Mouse (Mus musculus) ovary, postnatal 14 days (tissue): ENCODE measurements at regions not wholly inside any gene's neighbourhood (a gene's known extent, or its start where the extent isn't known, plus 50 kb on each side); places are given as distances from the start of the nearest gene placed in this dataset.
"Not testable (repeated sequence)": the region's sequence is repeated elsewhere in the genome, so short reads cannot be mapped to it uniquely, and the experiment has no call there.

Source experiments
- DNase-seq: peaks from one replicate; pipeline ENCODE4 v3.0.0; 2022; ENCODE audit warnings: low spot score

DNA sequence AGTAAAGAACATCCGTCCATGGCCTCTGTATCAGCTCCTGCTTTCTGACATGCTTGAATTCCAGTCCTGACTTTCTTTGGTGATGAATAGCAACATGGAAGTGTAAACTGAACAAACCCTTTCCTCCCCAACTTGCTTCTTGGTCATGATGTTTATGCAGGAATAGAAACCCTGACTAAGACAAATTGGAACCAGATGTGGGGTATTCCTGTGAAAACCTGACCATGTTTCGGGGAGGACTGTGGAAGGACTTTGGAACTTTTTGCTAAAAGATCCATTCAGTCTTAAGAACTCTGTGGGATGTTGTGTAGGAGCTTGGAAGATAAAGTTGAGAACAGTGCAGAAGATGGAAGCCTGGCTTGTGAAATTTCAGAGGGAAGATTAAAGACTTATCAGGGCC, 410.0 kb downstream of the Kif2b start:
- not testable (repeated sequence) for DNase-seq

DNA sequence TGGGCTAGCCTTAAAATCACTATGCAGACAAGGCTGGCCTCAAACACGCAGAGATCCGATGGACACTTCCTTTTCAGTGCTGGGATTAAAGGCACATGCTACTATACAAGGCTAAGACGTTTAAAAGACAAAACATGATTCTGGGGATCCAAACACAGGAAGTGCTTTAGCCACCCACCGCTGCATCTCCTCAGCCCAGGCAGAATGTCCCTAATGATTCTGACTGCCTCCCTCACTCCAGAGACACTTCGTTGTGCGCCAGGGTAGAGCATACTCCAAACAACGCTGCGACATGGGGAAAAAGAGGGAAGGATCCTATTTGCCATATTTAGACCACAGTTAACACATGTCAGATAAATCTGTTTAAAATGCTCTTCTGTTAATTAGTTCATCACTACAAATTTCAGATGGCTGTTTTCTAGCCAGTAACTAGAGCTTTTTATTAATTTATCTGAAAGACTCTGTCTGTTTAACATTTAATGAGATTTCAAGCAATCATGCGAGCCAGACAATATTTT, 443.5 kb downstream of the Kif2b start:
- no peak for DNase-seq

DNA sequence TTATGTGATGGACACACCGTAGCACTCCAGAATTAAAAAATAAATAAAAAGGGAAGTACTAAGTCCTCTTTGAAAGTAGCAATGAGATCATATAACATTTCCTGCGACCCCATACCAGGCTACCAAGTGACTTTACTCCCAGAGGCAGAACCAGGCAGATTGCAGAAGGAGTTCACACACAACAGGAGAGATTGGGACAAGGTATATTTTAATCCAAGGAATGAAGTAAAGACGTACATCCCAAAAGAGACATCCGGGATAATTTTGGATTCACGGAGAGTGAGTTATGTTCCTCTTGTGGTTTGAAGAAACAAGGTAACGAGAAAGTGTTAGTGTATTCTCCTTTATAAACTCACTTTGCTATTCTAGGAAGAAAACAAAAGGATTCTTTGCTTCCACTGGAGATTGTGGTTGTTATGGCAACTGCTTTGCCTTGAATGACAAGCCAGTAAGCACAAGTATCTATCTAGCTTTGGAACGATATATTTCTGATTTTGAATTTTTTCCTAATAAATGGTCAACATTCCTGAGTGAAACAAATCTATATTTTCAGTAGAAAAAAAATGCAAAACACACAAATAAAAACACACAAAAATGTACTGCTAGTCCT, 444.5 kb downstream of the Kif2b start:
- no peak for DNase-seq

DNA sequence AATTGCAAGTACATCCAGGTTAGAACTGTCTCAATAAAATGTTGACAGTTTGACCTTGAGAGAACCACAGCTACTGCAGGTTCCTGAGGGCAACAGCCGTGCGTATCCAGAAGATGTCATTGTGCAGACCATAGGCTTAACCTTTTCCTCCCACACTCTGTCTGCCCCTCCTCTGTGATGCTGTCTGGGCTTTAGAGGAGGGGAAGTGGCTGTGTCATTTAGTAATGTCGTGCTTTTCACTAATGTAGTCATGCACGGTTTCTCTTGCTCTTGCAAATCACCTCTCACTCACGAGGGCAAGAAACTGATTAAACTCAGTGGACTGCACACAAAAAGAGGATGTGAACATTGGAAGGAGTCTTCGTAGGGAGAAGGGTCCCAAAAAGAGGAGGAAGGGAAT, 443.8 kb upstream of the Tom1l1 start:
- no peak for DNase-seq

DNA sequence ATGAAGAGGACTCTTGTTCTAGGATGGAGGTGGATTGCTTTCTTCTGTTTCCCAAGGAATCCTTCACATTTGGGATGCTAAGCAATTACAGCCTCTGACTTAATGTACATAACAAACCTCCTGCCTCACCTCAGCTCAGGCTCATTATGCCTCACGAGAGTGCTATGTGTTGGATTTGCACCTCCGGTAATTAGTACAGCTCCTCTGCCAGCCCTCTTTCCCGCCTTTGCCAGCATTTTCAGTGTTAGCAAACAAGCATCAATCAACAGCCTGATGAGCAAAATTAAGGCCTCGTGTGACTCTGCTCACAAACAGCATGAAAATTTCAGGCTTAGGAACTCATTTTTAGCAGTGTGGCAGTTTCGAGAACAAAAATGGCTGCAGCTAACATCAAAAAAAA, 410.0 kb upstream of the Tom1l1 start:
- no peak for DNase-seq

DNA sequence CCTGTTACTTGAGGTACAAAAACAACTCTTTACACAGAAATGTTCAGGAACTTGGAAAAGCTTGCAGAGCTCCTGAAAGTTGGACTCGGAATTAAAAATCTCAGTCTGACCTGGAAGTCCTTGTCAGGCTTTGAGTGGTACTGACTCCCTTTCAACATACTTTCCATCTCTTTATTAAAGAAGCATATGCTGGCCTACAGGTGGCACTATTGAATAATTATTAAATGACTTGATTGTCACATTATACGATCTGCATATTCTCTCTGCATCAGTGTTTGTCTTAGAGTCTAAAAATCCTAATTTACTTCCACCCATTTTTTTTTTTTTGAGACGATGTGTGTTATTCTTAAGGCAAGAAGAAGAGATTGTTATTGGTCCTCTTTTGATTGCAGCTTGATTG, 409.4 kb upstream of the Tom1l1 start:
- DNase-seq = no peak

DNA sequence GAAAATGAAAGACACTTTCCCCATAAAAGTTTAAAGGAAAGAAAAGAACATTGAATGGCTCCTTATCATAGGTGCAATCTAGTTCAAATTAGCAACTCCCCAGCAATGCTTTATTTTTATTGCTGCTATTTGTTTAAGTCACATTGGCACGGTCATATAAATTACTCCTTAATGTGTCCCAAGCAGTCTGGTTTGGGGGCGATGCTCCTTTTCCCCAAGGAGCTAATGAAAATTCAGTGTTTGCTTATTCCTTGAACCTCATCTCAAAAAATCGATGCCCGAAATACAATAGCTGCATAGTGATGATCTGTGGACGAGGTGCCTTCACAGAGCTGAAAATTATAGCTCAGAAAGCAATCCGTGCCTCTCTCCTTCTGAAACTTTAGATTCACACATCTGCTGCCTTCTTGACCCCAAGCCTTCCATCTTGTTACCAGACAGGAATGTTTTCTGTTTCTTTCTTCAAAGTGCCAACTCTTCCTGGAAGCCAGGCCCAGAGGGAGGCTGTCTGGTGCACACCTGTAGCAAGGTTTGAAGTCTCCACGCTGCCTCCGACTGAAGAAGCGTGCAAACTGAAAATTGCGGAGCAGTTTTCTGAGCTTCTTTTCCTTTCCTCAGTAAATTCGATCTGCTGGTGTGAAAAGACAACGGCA, 408.0 kb upstream of the Tom1l1 start:
- no peak for DNase-seq

DNA sequence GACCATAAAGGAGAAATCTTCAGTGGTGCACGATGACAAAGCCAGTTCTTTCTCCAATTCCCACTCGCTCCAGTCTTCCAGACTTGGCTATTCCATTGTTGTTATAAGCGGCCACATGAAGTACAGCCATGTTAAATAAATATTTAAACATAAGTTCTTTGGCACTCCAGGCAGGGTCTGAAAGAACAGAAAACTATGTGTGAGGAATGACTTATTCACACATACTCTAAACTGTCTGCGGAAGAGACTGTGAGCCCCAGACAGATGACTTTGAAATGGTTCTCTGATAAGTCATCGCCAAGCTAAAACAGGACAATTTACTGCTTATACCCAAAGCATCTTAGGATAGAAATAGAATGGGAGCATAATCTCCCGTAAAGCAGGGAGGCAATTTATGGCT, 377.2 kb upstream of the Tom1l1 start:
- no peak for DNase-seq

DNA sequence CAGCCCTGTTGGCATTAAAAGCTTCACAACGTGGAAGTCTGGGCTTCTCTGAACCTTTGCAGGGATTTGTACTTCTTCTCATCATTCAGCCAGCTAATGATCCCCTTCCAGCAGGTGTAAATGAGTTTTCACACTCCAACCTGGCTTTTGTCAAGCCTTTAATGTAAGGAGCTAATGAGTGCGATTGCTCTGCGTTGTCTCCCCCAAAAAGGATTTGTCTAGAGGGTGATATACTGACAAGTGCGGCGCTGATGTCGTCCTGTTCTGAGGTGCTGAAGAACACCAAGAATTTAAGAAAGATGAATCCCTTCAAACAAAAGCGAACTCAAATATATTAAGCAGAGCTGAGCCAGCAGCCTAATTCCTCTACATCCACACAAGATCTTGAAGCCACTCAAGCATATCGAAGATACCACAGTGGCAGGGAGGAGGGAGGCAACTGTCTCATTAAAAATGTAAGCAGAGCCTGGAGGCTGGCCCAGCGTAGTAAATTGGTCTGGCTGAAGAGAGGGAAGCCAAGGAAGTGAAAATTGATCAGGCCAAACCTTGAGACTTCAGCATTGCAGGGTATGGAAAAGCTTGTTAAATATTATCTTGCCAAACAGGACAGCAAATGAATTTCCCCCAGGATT, 368.9 kb upstream of the Tom1l1 start:
- no peak for DNase-seq

DNA sequence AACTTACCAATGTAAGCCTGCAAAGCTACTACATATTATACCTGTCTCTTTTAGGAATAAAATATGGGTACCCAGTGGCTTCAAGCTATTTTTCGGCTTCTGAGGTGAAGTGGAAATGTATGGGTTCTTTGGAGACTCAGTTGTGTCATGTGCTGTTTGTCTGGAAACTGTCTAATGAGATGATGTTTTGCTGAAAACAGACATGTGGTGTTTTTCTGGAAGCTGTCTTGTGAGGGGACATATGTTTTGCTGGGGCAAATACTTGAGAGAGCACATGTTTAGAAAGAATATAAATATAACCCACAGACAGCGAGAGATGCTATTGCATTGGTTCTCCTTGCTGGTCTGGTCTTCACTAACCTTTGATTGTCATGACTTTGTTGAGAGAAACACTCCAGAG, 365.2 kb upstream of the Tom1l1 start:
- DNase-seq = no peak

DNA sequence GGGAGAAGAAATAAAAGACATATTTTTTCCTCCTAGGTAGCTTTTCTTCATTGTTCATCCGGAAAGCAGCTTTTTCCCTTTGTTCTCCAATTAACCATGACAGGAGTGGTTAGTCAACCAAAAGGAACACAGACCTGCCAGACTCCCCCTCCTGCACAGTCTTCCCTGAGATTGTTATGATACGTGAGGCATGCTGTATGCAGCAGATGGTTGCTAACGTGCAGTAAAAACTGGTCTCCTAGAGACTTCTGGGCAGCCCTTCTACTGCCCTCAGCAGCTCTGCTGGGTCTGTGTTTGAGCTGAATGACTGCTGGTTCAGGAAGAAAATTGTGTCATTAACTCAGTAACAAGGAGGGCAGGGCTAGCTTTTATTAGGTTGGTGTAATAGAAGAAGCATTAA, 363.5 kb upstream of the Tom1l1 start:
- no peak for DNase-seq

DNA sequence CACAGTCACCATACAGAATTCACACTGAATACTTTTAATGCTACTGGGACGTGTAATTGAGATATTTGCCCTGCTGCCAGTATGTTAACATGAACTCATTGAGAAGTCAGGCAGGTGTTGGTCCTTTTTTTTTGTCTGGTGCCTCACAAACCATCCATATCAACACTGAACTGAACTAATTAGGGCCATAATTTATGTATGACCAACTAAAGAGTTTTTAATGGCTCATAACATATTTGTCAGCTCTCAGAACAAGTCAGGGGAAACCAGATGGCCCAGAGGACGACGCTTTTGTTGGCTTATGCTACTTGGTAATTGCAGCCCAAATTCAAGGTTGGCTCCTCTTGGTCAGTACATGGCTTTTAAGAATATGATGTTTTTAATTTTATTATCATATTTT, 353.3 kb upstream of the Tom1l1 start:
- no peak for DNase-seq
